Mouse (Mus musculus): ENCODE results near the gene Ccnd3.
"Not testable (repeated sequence)": the region's sequence is repeated elsewhere in the genome, so short reads cannot be mapped to it uniquely, and the experiment has no call there.

Ccnd3 gene

GRCm38 (mm10) chr17:47594183-47594968, 89.5 kb downstream of the Ccnd3 start:
- DNase-seq (ENCODE audit: low spot score in 2 of 2) = peak in 1 of 2 experiments; percentile 37

GRCm38 (mm10) chr17:47594969-47595247, 90.1 kb downstream of the Ccnd3 start:
- DNase-seq (ENCODE audit: low spot score in 2 of 2) = no peak

- DNase-seq (ENCODE audit: low spot score in 2 of 2) = peak in 1 of 2 experiments; percentile 48
These were observed 90.7 kb downstream of the Ccnd3 start for GRCm38 (mm10) chr17:47595248-47596161.

- DNase-seq (ENCODE audit: low spot score in 2 of 2) = no peak
These were observed 91.4 kb downstream of the Ccnd3 start for GRCm38 (mm10) chr17:47596162-47596838.

GRCm38 (mm10) chr17:47596839-47597164, 92.0 kb downstream of the Ccnd3 start:
- no peak for DNase-seq (ENCODE audit: low spot score in 2 of 2)

GRCm38 (mm10) chr17:47597261-47597660, 92.4 kb downstream of the Ccnd3 start:
- no peak for DNase-seq (ENCODE audit: low spot score in 2 of 2)

GRCm38 (mm10) chr17:47597838-47598579, 93.2 kb downstream of the Ccnd3 start:
- DNase-seq (ENCODE audit: low spot score in 2 of 2) = peak; percentile 44 to 58

GRCm38 (mm10) chr17:47598580-47599304, 93.9 kb downstream of the Ccnd3 start:
- not testable (repeated sequence) for DNase-seq (ENCODE audit: low spot score in 2 of 2)

GRCm38 (mm10) chr17:47599511-47600297, 94.9 kb downstream of the Ccnd3 start:
- no peak for DNase-seq (ENCODE audit: low spot score in 2 of 2)

GRCm38 (mm10) chr17:47600601-47601388, 95.9 kb downstream of the Ccnd3 start:
- DNase-seq (ENCODE audit: low spot score in 2 of 2) = no peak

- no peak for DNase-seq (ENCODE audit: low spot score in 2 of 2)
These were observed 96.5 kb downstream of the Ccnd3 start for GRCm38 (mm10) chr17:47601389-47601755.

- DNase-seq (ENCODE audit: low spot score in 2 of 2) = no peak
These were observed 97.4 kb downstream of the Ccnd3 start for GRCm38 (mm10) chr17:47602289-47602688.

- no peak for DNase-seq (ENCODE audit: low spot score in 2 of 2)
These were observed 101.4 kb downstream of the Ccnd3 start for GRCm38 (mm10) chr17:47606220-47606619.

GRCm38 (mm10) chr17:47609182-47609581, 104.3 kb downstream of the Ccnd3 start:
- DNase-seq (ENCODE audit: low spot score in 2 of 2) = no peak

- DNase-seq (ENCODE audit: low spot score in 2 of 2) = peak; percentile 93 to 96
These were observed 106.2 kb downstream of the Ccnd3 start, which contains the start of the genes Bysl, Med20 and Gm20517 for GRCm38 (mm10) chr17:47610849-47611660. Gene Bysl, minus strand, starts transcription at chr17:47611492. Gene Med20, plus strand, starts transcription at chr17:47611582. Gene Gm20517, plus strand, starts transcription at chr17:47611589.

- no peak for DNase-seq (ENCODE audit: low spot score in 2 of 2)
These were observed 106.8 kb downstream of the Ccnd3 start for GRCm38 (mm10) chr17:47611661-47611982.

GRCm38 (mm10) chr17:47614018-47614417, 109.2 kb downstream of the Ccnd3 start:
- no peak for DNase-seq (ENCODE audit: low spot score in 2 of 2)

- DNase-seq (ENCODE audit: low spot score in 2 of 2) = no peak
These were observed 111.3 kb downstream of the Ccnd3 start for GRCm38 (mm10) chr17:47616119-47616518.

GRCm38 (mm10) chr17:47616652-47617051, 111.8 kb downstream of the Ccnd3 start:
- no peak for DNase-seq (ENCODE audit: low spot score in 2 of 2)
